Mouse (Mus musculus) layer of hippocampus, adult 2 months (tissue): ENCODE measurements around the gene Pafah1b2. TPM values are rescaled to one million over a fixed set of nuclear protein-coding genes. Genes with fewer than 3 reads are reported as not detected.
A peak's percentile ranks its signal among the peaks of the same experiment; 100 is the strongest.

Experiments used
- DNase-seq, 2 experiments: peaks; one replicate each; pipeline ENCODE4 v3.0.0; 2022; ENCODE audit warnings: low spot score in 2 of 2
- H3K27ac ChIP-seq: fragments of 200-600 bp; 2 replicates; pipeline ENCODE4 v1.8.1; 2022
- H3K4me3 ChIP-seq: fragments of 200-600 bp; 2 replicates; pipeline ENCODE4 v1.8.1; 2022; ENCODE audit warnings: mild to moderate bottlenecking
- CTCF ChIP-seq: fragments of 200-600 bp; conservative IDR thresholded peaks from 2 replicates; pipeline ENCODE4 v1.8.1; 2022; ENCODE audit warnings: antibody characterized with exemption, mild to moderate bottlenecking, moderate library complexity
- long read RNA-seq, 2 experiments: library from polyadenylated mRNA; stranded (forward); transcript quantifications; one replicate each; pipeline ENCODE4 v2.0.0; 2021; ENCODE audit warnings: borderline mapping rate in 2 of 2
- total RNA-seq, 2 experiments: library from RNA; stranded (reverse); gene quantifications; 2 replicates each; pipeline ENCODE4 v1.2.3; 2021

Gene Pafah1b2
- 100 to 1,000 TPM; 215 to 228 TPM for total RNA-seq
- long read RNA-seq, experiment 1, full-length matches to known transcripts = 161 of 184 reads
- long read RNA-seq, experiment 1, partial matches to known transcripts = 4 of 184 reads
- long read RNA-seq, experiment 1, other reads (novel, unspliced or antisense) = 19 of 184 reads
- long read RNA-seq, experiment 2, full-length matches to known transcripts = 222 of 261 reads
- long read RNA-seq, experiment 2, partial matches to known transcripts = 2 of 261 reads
- long read RNA-seq, experiment 2, other reads (novel, unspliced or antisense) = 37 of 261 reads

- Histone ChIP-seq H3K27ac (peak within 1 kb of the TSS; percentile 100), H3K4me3 (peak within 1 kb of the TSS; percentile 97)
- DNase-seq = peak; percentile 94 to 98
- peak; percentile 89 for TF ChIP-seq CTCF
Observed at GRCm38 (mm10) chr9:46012091-46013008, at the start of gene Pafah1b2, which contains the start of gene Sik3. Gene Pafah1b2 (minus strand): TSS chr9:46012690. Gene Sik3 (plus strand): TSS chr9:46012820.

GRCm38 (mm10) chr9:46061696-46062425 lies 49.4 kb upstream of the Pafah1b2 start:
- Histone ChIP-seq H3K4me3 (no peak overlapping the region), H3K27ac (peak overlapping the region; percentile 78)
- DNase-seq = peak in 1 of 2 experiments; percentile 39
- no peak for TF ChIP-seq CTCF

GRCm38 (mm10) chr9:46060249-46060648 lies 47.8 kb upstream of the Pafah1b2 start:
- Histone ChIP-seq H3K27ac (no peak overlapping the region), H3K4me3 (no peak overlapping the region)
- no peak for TF ChIP-seq CTCF
- DNase-seq = no peak

GRCm38 (mm10) chr9:46058065-46058464 lies 45.6 kb upstream of the Pafah1b2 start:
- Histone ChIP-seq H3K27ac (0 out of 2 replicates have a peak overlapping the region, but pooled peaks have one; percentile 23), H3K4me3 (no peak overlapping the region)
- no peak for TF ChIP-seq CTCF
- no peak for DNase-seq

- H3K27ac ChIP-seq = peak overlapping the region; percentile 61
- no peak overlapping the region for H3K4me3 ChIP-seq
- peak in 1 of 2 experiments; percentile 33 for DNase-seq
- no peak for TF ChIP-seq CTCF
Observed at GRCm38 (mm10) chr9:46053014-46053666, 40.6 kb upstream of the Pafah1b2 start.

- no peak for TF ChIP-seq CTCF
- no peak for DNase-seq
- no peak overlapping the region for H3K4me3 ChIP-seq
- H3K27ac ChIP-seq = peak overlapping the region; percentile 32; the same call in 1 of the 2 replicates
Observed at GRCm38 (mm10) chr9:46050203-46050602, 37.7 kb upstream of the Pafah1b2 start.

GRCm38 (mm10) chr9:46049525-46049924 lies 37.0 kb upstream of the Pafah1b2 start:
- no peak for TF ChIP-seq CTCF
- DNase-seq = no peak

GRCm38 (mm10) chr9:46046724-46047517 lies 34.4 kb upstream of the Pafah1b2 start:
- no peak for DNase-seq
- H3K4me3 ChIP-seq = no peak overlapping the region
- H3K27ac ChIP-seq = no peak overlapping the region
- no peak for TF ChIP-seq CTCF

More at GRCm38 (mm10) chr9:46049525-46049924, 37.0 kb upstream of the Pafah1b2 start:
- Histone ChIP-seq H3K4me3 (no peak overlapping the region), H3K27ac (no peak overlapping the region)

GRCm38 (mm10) chr9:46043626-46044025 lies 31.1 kb upstream of the Pafah1b2 start:
- Histone ChIP-seq H3K27ac (no peak overlapping the region), H3K4me3 (no peak overlapping the region)
- TF ChIP-seq CTCF = no peak
- DNase-seq = no peak

GRCm38 (mm10) chr9:46042387-46042786 lies 29.9 kb upstream of the Pafah1b2 start:
- Histone ChIP-seq H3K27ac (peak overlapping the region; percentile 18; the same call in 1 of the 2 replicates), H3K4me3 (no peak overlapping the region)
- TF ChIP-seq CTCF = no peak

GRCm38 (mm10) chr9:46041186-46041585 lies 28.7 kb upstream of the Pafah1b2 start:
- no peak overlapping the region for H3K27ac ChIP-seq
- TF ChIP-seq CTCF = no peak
- no peak overlapping the region for H3K4me3 ChIP-seq
- DNase-seq = no peak

More at GRCm38 (mm10) chr9:46042387-46042786, 29.9 kb upstream of the Pafah1b2 start:
- DNase-seq = peak in 1 of 2 experiments; percentile 35
